Mouse (Mus musculus): ENCODE data around the gene Aqr. TPM values are rescaled to one million over a fixed set of nuclear protein-coding genes. Genes with fewer than 3 reads are reported as not detected.
"Not testable (repeated sequence)": the region's sequence is repeated elsewhere in the genome, so short reads cannot be mapped to it uniquely, and the experiment has no call there.

Gene Aqr
- polyA plus RNA-seq (2015; fragmentation: Nextera tagmentation; extraction: Ambion mirVana): 36.2 and 46.6 TPM in 2 replicates

DNA sequence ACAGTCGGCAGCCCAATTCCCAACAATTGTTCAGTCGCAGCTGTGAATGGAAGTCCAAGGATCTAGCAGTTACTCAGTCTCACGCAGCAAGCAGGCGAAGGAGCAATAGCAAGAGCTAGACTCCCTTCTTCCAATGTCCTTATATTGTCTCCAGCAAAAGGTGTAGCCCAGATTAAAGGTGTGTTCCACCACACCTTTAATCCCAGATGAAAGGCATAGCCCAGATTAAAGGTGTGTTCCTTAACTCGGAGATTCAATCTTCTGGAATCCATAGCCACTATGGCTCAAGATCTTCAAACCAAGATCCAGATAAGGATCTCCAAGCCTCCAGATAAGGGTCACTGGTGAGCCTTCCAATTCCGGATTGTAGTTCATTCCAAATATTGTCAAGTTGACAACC is at the start of gene Aqr:
Gene Aqr (minus strand): TSS at position 101 of the 400 bp plus-strand sequence.
- not testable (repeated sequence) for H3K4me3 ChIP-seq (replicated peaks); H3K36me3 ChIP-seq; H3K4me2 ChIP-seq (replicated peaks); H3K4me1 ChIP-seq (replicated peaks); H3K9ac ChIP-seq; H3K27me3 ChIP-seq (replicated peaks); H3K9me3 ChIP-seq; H3K27ac ChIP-seq; ATAC-seq
- 67% methylated on average over 1 of the region's 6 CpGs for WGBS

GRCm38 (mm10) chr2:114236566-114236965 is 49.7 kb upstream of the Aqr start:
- Histone ChIP-seq H3K36me3 (no peaks in the 10 kb centered on the region), H3K9me3 (no peaks in the 10 kb centered on the region), H3K4me2 (replicated peaks) (no peak overlapping the region), H3K4me3 (replicated peaks) (no peak overlapping the region), H3K9ac (no peak overlapping the region), H3K27ac (no peak overlapping the region), H3K27me3 (replicated peaks) (no peaks in the 10 kb centered on the region), H3K4me1 (replicated peaks) (no peaks in the 10 kb centered on the region)
- WGBS: 77% methylated on average over 1 of the region's 1 CpGs
- no peak for ATAC-seq

DNA sequence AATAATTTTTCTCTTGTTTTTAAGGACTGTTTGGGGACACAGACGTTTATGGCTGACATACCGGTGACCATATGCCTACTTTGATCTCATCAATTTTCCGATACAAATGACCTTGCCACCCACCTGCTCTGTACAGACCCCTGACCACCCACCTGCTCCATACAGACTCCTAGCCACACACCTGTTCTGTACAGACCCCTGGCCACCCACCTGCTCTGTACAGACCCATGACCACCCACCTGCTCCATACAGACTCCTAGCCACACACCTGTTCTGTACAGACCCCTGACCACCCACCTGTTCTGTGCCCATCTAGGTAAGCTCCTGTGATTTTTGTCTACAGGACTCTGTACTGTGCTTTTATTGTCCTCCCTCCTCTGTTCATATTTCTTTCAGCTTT is 48.8 kb upstream of the Aqr start:
- no peaks in the 10 kb centered on the region for H3K27me3 ChIP-seq (replicated peaks)
- no peaks in the 10 kb centered on the region for H3K9me3 ChIP-seq
- WGBS: 76% methylated on average over 3 of the region's 3 CpGs
- H3K4me1 ChIP-seq (replicated peaks): no peaks in the 10 kb centered on the region
- no peak overlapping the region for H3K4me3 ChIP-seq (replicated peaks)
- no peaks in the 10 kb centered on the region for H3K36me3 ChIP-seq
- H3K9ac ChIP-seq: no peak overlapping the region
- H3K27ac ChIP-seq: no peak overlapping the region
- no peak for ATAC-seq
- no peak overlapping the region for H3K4me2 ChIP-seq (replicated peaks)

DNA sequence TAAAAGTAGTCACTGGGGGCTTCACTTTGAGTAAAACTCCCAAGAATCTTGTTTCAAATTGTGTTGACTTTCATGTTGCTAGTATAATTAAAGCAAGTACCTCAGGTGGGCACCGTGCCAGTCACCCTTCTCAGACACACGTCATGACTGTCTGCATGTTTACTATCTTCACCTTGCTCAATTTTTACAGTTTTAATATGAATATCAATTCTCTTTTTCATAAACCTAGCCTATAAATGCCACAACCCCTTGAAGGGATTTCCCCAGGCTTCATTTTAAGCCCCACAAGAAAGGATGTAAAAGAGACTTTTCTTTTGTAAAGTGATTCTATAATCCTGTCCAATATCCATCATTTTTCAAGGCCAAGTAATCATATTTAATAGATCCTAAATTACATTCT is 44.4 kb upstream of the Aqr start:
- no peaks in the 10 kb centered on the region for H3K36me3 ChIP-seq
- no peak overlapping the region for H3K9ac ChIP-seq
- H3K9me3 ChIP-seq: no peaks in the 10 kb centered on the region
- no peak overlapping the region for H3K27ac ChIP-seq
- WGBS: 65% methylated on average over 2 of the region's 2 CpGs
- no peak for ATAC-seq
- H3K4me2 ChIP-seq (replicated peaks): no peak overlapping the region
- no peaks in the 10 kb centered on the region for H3K27me3 ChIP-seq (replicated peaks)
- no peak overlapping the region for H3K4me3 ChIP-seq (replicated peaks)
- H3K4me1 ChIP-seq (replicated peaks): no peaks in the 10 kb centered on the region

DNA sequence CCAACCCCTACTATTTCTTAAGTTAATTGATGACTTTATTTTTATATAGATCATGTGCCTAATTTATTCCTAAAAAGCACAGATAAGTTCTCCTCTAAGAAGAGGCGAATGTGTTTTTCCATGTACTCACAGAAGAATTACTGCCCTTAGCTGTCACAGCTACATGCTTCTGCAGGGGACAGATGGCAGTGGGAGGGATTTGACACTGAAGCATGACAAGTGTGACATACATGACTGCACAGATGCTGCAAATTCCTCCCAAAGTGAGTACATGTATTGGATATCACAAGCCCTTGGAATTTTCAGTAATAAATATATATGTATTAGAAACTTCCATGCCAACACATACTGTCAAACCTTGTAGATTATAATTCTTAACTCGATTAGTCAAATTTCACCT is 41.8 kb upstream of the Aqr start:
- WGBS: 80% methylated on average over 2 of the region's 2 CpGs
- no peak for ATAC-seq
- Histone ChIP-seq H3K9ac (no peak overlapping the region), H3K4me3 (replicated peaks) (no peak overlapping the region), H3K27ac (no peak overlapping the region), H3K27me3 (replicated peaks) (no peaks in the 10 kb centered on the region), H3K4me1 (replicated peaks) (no peaks in the 10 kb centered on the region), H3K9me3 (no peaks in the 10 kb centered on the region), H3K36me3 (no peaks in the 10 kb centered on the region), H3K4me2 (replicated peaks) (no peak overlapping the region)

DNA sequence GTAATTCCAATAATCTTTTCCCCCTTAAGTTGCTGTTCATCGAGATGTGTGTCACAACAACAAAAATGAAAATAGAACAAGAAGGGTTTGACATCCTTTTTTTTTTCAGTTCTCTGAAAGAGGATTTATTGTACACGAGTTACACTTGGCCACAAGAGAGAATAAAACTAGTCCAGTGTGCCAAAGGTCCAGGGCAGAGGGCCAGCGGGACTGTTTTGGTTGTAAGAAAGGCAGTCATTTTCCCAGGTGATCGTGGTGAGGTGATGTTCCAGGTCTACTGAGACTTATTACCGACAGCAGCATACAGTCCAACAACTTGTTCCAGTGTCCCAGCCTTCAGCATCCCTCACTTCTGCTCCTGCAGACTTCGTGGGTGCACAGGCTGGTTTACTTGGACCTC is 18.2 kb upstream of the Aqr start:
- H3K4me1 ChIP-seq (replicated peaks): 0 out of 2 replicates have a peak, but pooled peaks cover 2% of the 10 kb centered on the region
- no peak for ATAC-seq
- no peak overlapping the region for H3K9ac ChIP-seq
- no peak overlapping the region for H3K4me3 ChIP-seq (replicated peaks)
- H3K27me3 ChIP-seq (replicated peaks): no peaks in the 10 kb centered on the region
- no peaks in the 10 kb centered on the region for H3K9me3 ChIP-seq
- no peak overlapping the region for H3K27ac ChIP-seq
- WGBS: 72% methylated on average over 6 of the region's 6 CpGs
- H3K4me2 ChIP-seq (replicated peaks): no peak overlapping the region
- no peaks in the 10 kb centered on the region for H3K36me3 ChIP-seq

DNA sequence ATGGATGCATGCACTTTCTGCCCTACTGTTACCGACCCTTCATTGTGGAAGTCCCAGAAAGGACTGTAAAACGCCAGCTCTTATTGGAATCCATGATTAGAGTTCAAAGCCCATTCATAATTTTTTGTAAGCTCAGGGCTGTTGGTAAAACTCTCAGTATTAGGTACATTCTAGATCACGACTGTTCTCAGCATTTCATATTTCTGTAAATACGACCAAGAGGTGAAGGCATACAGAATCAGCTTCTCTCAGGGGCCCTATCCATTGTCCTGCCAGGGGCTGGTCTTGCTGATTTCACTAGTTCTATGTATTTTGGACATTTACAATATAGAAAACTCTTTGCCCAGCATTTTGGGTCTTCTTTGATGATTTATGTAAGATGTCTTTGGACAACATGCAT is 14.8 kb upstream of the Aqr start:
- Histone ChIP-seq H3K9ac (no peak overlapping the region), H3K4me3 (replicated peaks) (peak overlapping the region; percentile 67), H3K4me1 (replicated peaks) (0 out of 2 replicates have a peak, but pooled peaks cover 6% of the 10 kb centered on the region), H3K36me3 (0 out of 2 replicates have a peak, but pooled peaks cover 6% of the 10 kb centered on the region), H3K4me2 (replicated peaks) (peak overlapping the region; percentile 61), H3K27ac (no peak overlapping the region), H3K9me3 (no peaks in the 10 kb centered on the region), H3K27me3 (replicated peaks) (no peaks in the 10 kb centered on the region)
- 35% methylated on average over 4 of the region's 4 CpGs for WGBS
- ATAC-seq: no peak

DNA sequence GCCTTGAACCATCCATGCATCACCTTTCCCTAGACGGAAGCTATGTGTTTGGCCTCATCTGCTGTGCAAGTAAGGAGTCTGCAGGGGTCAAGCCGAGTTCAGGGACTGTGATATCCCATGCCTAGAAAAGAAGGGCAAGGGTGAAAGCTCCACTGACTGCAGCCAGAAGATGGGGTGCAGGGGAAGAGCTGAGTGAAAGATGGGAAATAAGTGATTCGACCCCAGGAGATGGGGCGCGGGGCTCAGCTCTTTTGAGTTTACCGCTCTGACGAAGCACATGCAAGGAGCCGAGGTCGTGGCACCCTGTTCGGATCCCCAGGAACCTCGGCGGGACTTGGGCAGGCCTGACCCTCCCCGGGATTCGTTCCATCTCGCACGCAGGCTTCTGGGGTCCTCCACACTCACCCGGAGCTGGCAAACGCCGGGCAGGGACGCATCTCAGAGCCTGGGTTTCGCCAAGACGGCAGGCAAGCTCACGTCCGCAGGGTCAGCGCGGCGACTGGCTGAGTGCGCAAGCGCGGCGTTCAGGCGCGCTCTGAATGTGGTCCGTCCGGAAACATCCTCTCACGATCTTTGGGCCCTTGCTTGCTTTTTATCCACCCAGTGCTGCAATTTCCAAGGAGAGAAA is 14.2 kb upstream of the Aqr start, which contains the start of gene Zfp770:
Gene Zfp770 (minus strand): TSS at position 538 of the 628 bp plus-strand sequence.
- Histone ChIP-seq H3K4me2 (replicated peaks) (peak within 1 kb of the TSS; percentile 61), H3K36me3 (0 out of 2 replicates have a peak, but pooled peaks cover 7% of the 10 kb centered on the region), H3K9ac (peak within 1 kb of the TSS; percentile 82), H3K27me3 (replicated peaks) (no peaks in the 10 kb centered on the region), H3K9me3 (no peaks in the 10 kb centered on the region), H3K27ac (peak within 1 kb of the TSS; percentile 73), H3K4me3 (replicated peaks) (peak within 1 kb of the TSS; percentile 67), H3K4me1 (replicated peaks) (0 out of 2 replicates have a peak, but pooled peaks cover 6% of the 10 kb centered on the region)
- WGBS: under 1% methylated on average over 36 of the region's 36 CpGs
- ATAC-seq: peak; percentile 97

DNA sequence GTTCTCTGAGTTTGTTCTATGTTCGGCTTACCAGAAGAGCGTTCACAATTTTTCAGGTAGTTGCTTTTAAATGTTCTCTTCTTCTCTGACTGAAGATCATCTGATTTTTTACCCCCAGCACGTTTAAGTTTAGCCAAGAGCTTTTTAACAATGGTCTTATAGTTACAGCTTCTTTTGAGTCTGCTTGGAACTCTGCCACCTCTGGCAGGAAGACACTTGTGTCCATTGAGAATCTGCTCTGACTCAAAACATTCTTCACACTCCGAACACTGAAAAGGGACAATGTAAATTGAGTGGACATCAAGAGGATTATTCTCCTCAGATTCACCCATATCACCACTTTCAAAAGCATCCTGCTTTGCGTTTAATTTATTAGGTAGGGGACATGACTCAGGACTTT is 9.6 kb upstream of the Aqr start:
- Histone ChIP-seq H3K36me3 (0 out of 2 replicates have a peak, but pooled peaks cover 7% of the 10 kb centered on the region), H3K4me1 (replicated peaks) (0 out of 2 replicates have a peak, but pooled peaks cover 6% of the 10 kb centered on the region), H3K9me3 (no peaks in the 10 kb centered on the region), H3K9ac (no peak overlapping the region), H3K4me3 (replicated peaks) (no peak overlapping the region), H3K4me2 (replicated peaks) (no peak overlapping the region), H3K27me3 (replicated peaks) (no peaks in the 10 kb centered on the region), H3K27ac (no peak overlapping the region)
- 84% methylated on average over 5 of the region's 5 CpGs for WGBS
- no peak for ATAC-seq

DNA sequence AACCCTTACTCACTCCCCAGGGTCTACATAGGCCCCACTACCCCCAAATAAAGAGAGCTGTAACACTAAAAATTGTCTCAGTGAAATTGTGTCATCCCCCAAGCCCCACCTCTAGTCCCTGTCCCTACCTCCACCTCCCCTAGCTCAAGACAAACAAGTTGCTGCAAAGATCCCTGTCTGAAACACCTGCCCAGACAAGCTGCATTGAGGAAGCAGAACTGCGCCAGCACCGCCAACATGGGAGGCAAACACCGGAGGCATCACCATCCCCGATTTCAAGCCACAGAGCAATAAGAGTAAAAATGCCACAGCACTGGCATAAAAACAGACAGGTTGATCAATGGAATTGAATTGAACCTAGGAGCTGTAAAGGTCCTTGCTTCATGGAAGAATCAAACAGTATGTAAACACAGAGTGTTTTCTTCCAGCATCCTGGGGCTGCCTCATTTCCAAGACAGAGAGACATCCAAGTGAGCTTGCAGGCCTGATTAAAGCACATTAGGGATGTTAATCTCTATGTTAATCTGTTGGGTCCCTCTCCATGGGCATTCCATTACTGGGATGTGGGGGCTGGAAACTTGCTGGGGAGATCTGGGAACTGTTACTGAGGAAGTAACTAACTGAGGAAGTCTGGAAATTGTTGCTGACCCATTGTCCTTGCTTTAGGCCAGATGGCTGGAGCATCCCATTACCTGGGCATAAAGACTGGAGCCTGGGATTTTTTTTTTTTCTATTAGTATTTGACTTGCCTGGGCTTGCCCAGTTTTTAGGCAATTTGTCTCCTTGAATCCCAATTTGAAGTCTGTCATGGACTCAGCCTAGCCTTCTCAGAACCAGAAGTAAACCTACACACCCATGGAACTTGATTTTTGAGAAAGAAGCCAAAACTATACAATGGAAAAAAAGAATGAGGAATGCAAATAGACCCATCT is 8.8 kb downstream of the Aqr start:
- no peak overlapping the region for H3K27ac ChIP-seq
- no peak for ATAC-seq
- H3K9ac ChIP-seq: no peak overlapping the region
- 60% methylated on average over 4 of the region's 4 CpGs for WGBS
- H3K36me3 ChIP-seq: no peaks in the 10 kb centered on the region
- no peak overlapping the region for H3K4me2 ChIP-seq (replicated peaks)
- H3K4me1 ChIP-seq (replicated peaks): 0 out of 2 replicates have a peak, but pooled peaks cover 8% of the 10 kb centered on the region
- no peaks in the 10 kb centered on the region for H3K27me3 ChIP-seq (replicated peaks)
- no peak overlapping the region for H3K4me3 ChIP-seq (replicated peaks)
- H3K9me3 ChIP-seq: no peaks in the 10 kb centered on the region

GRCm38 (mm10) chr2:114174651-114175484 is 12.0 kb downstream of the Aqr start:
- Histone ChIP-seq H3K27ac (no peak overlapping the region), H3K4me2 (replicated peaks) (peak overlapping the region; percentile 81), H3K4me3 (replicated peaks) (peak overlapping the region; percentile 76), H3K9ac (peak overlapping the region; percentile 71), H3K4me1 (replicated peaks) (0 out of 2 replicates have a peak, but pooled peaks cover 8% of the 10 kb centered on the region), H3K9me3 (no peaks in the 10 kb centered on the region), H3K36me3 (no peaks in the 10 kb centered on the region; the same call in 1 of the 2 replicates), H3K27me3 (replicated peaks) (no peaks in the 10 kb centered on the region)
- peak; percentile 98 for ATAC-seq
- WGBS: under 1% methylated on average over 44 of the region's 44 CpGs

GRCm38 (mm10) chr2:114173248-114173647 is 13.6 kb downstream of the Aqr start:
- H3K36me3 ChIP-seq: peaks cover 3% of the 10 kb centered on the region
- H3K9ac ChIP-seq: no peak overlapping the region
- H3K4me1 ChIP-seq (replicated peaks): 0 out of 2 replicates have a peak, but pooled peaks cover 8% of the 10 kb centered on the region
- no peak overlapping the region for H3K27ac ChIP-seq
- no peak overlapping the region for H3K4me3 ChIP-seq (replicated peaks)
- no peaks in the 10 kb centered on the region for H3K9me3 ChIP-seq
- H3K4me2 ChIP-seq (replicated peaks): no peak overlapping the region
- no peak for ATAC-seq
- H3K27me3 ChIP-seq (replicated peaks): no peaks in the 10 kb centered on the region
